18 mouse cellular contexts compared by ENCODE assay signal in genomic region chr5:66351836-66352390, GRCm38 (mm10).
DNase-seq lines count a peak whose midpoint lies in the region.
"Had no signal": no experiment of that assay in that cellular context is flagged by ENCODE, and none has a peak within 500 bp of the region (broad histone marks: within the 10 kb centered on the region; RNA-seq: fewer than 3 reads in every experiment).

No protein-coding gene starts in this region.

- H3K4me1 ChIP-seq in limb, embryonic 10.5 days, result peaks cover 8% of the 10 kb centered on the region
- H3K4me1 ChIP-seq: liver, embryonic 15.5 days had no signal

- 0 out of 2 replicates have a peak, but pooled peaks cover 4% of the 10 kb centered on the region for H3K36me3 ChIP-seq in limb, embryonic 10.5 days
- H3K36me3 ChIP-seq: limb, embryonic 15.5 days; liver, embryonic 15.5 days had no signal

- WGBS in limb, embryonic 10.5 days, result 87% methylated on average over 7 of the region's 7 CpGs

- intact Hi-C loops in left cerebral cortex, postnatal 10 days (cut with DNase I), result no loop called here

- no peaks in the 10 kb centered on the region for H3K27me3 ChIP-seq in limb, embryonic 10.5 days (ENCODE audit: low read depth, poor library complexity, severe bottlenecking)
- H3K27me3 ChIP-seq: limb, embryonic 15.5 days; liver, embryonic 15.5 days had no signal

- no peak overlapping the region for H3K27ac ChIP-seq in limb, embryonic 10.5 days
- H3K27ac ChIP-seq: embryonic facial prominence, embryonic 10.5 days; gastrocnemius, adult 2 months; hindbrain, postnatal 0 days; limb, embryonic 15.5 days; liver, embryonic 15.5 days; macrophage; stomach, postnatal 0 days had no signal

- peak; percentile 57 for DNase-seq in kidney, adult 11 months
- DNase-seq in kidney, postnatal 4 days, result no peak
- DNase-seq in cerebellum, adult 18-20 months, result peak; percentile 39 to 46
- DNase-seq in cerebellum, adult 8-10 months, result peak; percentile 18
- peak; percentile 24 for DNase-seq in kidney, postnatal 10 days
- no peak for DNase-seq in left cerebral cortex, postnatal 10 days (ENCODE audit: extremely low spot score in 1 of 2, low spot score in 2 of 2)
- no peak for DNase-seq in limb, embryonic 10.5 days (ENCODE audit: low spot score)
- DNase-seq: adrenal gland, adult 2 months; gastrocnemius, adult 2 months; heart, postnatal 36 days; layer of hippocampus, adult 9-11 months; retina, postnatal 1 day had no signal

- no peak overlapping the region for H3K4me3 ChIP-seq in limb, embryonic 10.5 days
- H3K4me3 ChIP-seq: embryonic facial prominence, embryonic 10.5 days; gastrocnemius, adult 2 months; limb, embryonic 15.5 days; liver, embryonic 15.5 days had no signal

- H3K9me3 ChIP-seq in limb, embryonic 10.5 days (replicated peaks), result no peaks in the 10 kb centered on the region
- H3K9me3 ChIP-seq: embryonic facial prominence, embryonic 10.5 days; limb, embryonic 15.5 days; liver, embryonic 15.5 days had no signal

Comparison
In these comparisons a context has a peak if more than half of its experiments do, and no peak if none do; other contexts are left out.
1. DNase-seq: peak in kidney, adult 11 months (single experiment), cerebellum, adult 18-20 months (2 of 2), cerebellum, adult 8-10 months (single experiment) and kidney, postnatal 10 days (single experiment); none in kidney, postnatal 4 days (0 of 2), left cerebral cortex, postnatal 10 days (0 of 2) and limb, embryonic 10.5 days (single experiment).